Mouse (Mus musculus) cerebellum, adult 2 months (tissue): ENCODE results near the gene Gm49325.

Source experiments
- CTCF ChIP-seq: fragments of 200-500 bp; IDR thresholded peaks from 2 replicates; pipeline ENCODE4 v1.5.1; 2011; ENCODE audit warnings: low read depth, mild to moderate bottlenecking, control low read depth, low read length, moderate library complexity, borderline replicate concordance; ENCODE audit not compliant: insufficient read depth
- POLR2A ChIP-seq: fragments of 200-500 bp; IDR thresholded peaks from 2 replicates; pipeline ENCODE4 v1.6.1; 2011; ENCODE audit warnings: low read length, control low read depth, borderline replicate concordance; ENCODE audit not compliant: insufficient read depth

- TF ChIP-seq CTCF (no peak), POLR2A (no peak)
Measured at GRCm38 (mm10) chr10:77624570-77624995, 18.6 kb downstream of the Gm49325 start.
